Mouse (Mus musculus) spleen, postnatal 14 days (tissue): ENCODE measurements around the gene Ppp1r15a.

ENCODE experiments used
- DNase-seq, 2 experiments: peaks; one replicate each; pipeline ENCODE4 v3.0.0; 2021 to 2022; ENCODE audit warnings: low spot score in 2 of 2

Gene Ppp1r15a

DNA sequence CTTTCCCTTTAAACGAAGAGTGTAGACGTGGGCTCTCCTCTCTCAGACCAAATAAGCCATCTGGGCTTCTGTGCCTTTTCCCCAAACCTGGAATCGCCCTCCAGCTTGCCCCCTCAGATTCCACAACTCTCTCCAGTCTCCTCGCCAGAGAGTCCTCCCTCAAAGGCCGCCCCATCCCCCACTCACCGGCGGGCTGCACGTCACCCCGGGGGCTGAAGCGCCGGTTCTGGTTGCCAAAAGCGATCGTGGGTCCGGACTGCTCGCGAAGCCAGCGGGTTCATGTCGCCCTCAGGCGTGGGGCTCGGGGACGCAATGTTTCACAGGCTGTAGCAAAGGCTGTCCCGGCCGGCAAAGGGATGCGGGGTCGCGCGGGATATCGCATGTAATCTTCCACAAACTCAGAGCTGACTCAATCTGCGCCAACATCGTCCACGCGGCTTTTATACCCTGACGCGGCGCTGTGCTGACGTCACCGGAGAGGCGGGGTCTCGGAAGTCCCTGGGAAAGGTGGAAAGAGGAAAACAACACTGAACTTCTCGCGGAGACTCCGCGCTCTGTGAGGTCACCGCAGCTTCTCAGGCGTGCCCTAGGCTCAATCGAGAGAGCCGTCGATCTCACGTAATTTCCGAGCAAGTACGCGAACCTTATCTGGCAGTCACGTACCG, at the start of gene Ppp1r15a, which contains the start of gene Plekha4:
Gene Ppp1r15a (minus strand): TSS at position 460 of the 665 bp plus-strand sequence.
Gene Plekha4 (plus strand): TSS at position 522 of the 665 bp plus-strand sequence.
- peak; percentile 95 for DNase-seq

DNA sequence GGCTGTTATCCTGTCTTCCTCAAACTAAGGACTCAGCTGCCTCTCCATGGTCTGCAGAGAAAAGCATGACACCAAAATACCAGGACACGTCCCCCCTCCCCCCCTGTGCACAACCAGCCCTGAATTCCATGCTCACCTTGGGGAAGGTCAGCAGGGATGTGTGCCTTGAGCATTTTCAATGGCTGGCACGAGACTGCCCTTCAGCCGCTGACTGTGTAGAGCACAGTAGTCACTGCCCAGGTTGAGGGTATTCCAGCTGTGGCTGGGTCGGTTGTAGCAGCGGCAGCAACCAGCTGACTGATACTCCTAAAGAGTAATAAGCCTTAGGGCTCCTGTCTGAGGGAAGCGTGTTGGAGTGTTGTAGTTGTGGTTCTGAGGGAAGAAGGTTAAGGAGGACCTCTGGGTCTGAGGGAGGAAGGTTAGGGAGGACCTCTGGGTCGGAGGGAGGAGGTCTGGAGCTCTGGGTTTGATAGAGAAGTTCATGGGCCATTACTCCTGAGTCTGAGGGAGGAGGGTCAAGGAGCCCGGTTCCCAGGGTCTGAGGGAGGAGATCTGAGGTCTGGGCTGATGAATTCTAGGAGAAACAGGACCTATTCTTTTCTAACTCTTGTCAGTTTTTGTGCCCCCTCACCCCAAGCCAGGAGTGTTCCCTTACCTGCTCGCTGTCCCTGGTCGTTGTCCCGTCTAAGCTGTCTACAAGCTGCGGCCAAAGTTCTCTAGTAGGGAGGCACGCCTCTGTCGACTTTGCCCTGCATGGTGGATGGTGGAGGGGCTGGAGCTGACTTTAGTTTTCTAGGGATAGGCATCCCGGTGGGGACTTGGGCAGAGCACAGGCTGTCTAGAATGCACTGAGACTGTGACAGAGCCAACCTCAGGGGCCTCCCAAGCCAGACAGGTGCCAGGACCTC, 48.7 kb upstream of the Ppp1r15a start:
- no peak for DNase-seq

DNA sequence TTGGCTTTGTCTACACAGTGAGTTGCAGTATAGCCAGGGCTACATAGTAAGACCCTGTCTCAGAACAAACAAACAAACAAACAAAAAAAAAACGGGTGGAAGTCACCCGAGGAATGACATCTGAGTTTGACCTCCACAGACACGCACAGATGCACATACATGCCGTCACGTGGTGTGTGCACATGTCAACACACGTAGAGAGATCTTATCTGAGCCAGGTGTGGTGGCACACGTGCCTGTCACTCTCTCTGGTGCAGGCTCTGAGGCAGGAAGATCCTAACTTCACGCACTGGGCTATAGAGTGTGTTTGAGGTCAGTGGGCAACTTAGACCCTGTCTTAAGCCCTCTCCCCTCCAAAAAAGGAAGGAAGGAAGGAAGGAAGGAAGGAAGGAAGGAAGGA, 47.9 kb upstream of the Ppp1r15a start:
- no peak for DNase-seq

DNA sequence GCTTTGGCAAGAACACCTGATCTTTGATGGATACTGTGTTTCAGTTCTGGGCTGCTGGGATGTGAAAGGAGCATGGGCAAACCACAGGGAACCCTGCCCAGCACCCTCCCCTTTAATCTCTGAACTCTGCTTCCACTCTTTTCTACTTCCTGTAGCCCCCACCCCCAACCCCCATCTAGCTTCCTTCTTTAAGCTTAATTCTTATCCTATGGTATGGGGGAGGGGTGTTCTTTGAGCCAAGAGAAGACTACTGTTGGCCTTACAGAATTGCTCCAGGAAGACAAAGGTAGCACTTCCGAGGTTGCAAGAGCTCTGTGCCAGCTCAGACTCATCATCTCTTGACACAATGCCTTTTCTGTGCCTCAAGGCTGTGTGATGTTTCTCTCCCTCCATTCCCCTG, 45.9 kb upstream of the Ppp1r15a start:
- no peak for DNase-seq

DNA sequence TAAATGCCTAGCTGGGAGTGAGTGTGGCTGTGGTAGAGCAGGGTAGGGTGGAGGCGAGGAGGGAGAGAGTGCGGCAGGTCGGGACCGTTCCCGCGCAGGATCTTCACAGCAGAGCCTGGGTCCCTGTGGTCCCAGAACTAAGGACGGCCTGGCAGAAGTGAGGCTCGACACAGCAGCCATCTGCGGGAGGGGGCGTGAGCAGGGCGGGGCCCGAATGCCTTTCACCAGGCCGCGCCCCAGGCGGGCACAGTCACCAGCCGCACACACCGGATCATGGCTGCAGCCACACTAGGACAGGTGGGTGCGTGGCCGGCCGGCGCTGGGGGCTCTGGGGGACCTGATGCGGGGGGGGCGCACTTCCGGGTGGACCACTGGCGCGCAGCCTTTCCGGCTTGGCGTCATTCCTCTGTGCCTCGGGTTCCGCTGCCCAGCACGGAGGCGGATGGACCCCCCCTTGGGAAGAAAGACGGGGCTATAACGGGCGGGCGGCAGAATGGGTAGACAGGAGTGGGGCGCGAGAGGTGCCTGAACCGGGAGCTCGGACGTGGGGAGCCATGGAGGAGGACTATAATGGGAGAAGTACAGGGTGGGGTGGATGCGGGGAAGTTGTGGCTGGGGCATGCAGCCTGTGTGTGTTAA, 44.2 kb upstream of the Ppp1r15a start, which contains the start of gene Bcat2:
Gene Bcat2 (plus strand): TSS at position 51 of the 639 bp plus-strand sequence.
- DNase-seq, result peak; percentile 57 to 72

DNA sequence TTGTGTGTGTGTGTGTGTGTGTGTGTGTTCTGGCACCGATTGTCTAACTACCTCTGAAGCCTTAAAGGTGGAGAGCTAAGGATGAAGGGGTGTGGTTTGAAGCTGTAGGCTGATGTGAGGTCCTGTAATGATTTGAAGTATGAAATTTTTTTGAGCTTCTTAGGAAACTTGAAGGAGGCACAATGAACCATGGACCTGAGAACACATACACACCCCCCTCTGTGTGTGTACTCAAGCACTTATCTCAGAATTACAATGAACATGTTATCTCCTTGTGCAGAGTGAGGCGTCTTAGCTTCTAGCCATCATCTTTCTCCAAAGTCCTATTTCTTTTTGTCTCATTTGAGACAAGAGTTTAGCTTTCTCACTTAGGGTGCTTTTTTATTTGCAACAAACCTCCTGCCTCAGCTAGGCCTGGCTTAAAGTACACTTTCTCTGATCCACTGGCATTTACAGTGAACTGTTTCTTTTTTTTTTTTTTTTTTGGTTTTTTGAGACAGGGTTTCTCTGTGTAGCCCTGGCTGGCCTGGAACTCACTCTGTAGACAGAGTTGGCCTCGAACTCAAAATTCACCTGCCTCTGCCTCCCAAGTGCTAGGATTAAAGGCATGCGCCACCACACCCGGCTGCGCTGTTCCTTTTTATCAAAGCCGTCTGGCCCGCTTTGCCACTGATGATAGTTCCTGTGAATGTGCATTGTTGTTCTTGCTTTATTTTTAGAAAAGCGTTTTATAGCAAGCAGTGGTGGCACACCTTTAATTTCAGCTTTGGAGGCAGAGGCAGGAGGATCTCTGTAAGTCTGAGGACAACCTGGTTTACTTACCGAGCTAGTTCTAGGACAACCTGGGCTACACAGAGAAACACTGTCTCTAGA, 42.8 kb upstream of the Ppp1r15a start:
- DNase-seq, result no peak

DNA sequence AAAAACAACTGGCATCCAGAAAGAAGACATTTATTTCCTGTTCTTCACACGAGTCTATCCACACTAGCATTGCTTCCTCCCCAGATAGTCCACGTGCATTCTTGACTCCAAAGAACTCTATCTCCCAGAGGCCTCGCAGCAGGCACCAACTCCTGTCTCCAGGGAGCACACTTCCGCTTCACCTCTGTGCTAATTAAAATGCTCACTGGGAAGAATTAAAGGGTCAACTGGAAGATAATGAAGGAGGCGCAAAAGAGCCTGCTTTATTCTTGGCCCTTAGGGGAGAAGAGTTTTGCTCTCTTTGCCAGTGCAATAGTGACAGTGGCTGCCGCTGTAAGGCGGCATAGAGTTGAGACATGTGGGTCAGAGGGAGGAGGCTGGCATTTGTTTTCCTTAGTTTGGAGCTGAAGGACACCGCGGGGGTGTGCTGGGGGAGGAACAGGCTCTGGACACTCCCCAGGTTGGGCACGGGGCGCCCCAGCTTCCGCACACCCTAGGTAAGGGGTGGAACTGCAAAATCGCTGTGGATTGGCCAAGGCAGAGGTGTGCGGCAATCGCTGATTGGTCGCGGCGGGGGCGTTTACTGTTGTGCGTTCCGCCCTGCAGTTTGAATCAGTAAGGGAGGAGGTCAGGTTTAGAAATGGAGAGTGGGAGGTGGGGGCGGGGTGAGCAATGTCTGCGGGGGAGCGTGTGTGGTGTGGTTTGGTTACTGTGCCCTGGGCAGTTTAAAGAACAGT, 41.9 kb upstream of the Ppp1r15a start:
- DNase-seq, result peak; percentile 78 to 80

DNA sequence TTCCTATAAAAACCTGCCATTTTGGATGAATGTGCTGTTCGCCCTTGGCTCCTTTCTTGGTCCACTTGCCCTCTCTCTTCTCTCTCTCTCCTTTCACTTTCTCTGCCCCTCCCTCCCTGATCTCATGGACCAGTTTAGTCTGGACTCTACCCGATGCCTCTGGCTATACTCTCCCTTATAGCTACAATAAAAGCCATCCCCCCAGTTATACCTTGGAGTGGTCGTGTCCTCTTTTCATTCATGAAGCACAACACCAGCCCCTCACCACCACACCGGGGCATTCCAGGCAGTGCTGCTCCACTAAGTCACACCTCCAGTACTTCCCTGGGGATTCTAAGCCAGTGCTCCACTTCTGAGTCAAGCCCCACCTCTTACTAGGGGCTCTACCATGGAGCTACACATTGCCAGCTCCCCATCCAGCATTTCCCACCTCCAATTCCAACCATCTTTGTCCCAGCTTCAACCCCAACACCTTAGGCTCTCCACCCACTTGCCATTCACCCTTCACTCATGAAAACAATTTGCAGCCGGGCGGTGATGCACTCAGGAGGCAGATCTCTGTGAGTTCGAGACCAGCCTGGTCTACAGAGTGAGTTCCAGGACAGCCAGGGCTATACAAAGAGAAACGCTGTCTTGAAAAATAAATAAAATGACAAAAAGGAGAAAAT, 41.2 kb upstream of the Ppp1r15a start:
- DNase-seq, result no peak

DNA sequence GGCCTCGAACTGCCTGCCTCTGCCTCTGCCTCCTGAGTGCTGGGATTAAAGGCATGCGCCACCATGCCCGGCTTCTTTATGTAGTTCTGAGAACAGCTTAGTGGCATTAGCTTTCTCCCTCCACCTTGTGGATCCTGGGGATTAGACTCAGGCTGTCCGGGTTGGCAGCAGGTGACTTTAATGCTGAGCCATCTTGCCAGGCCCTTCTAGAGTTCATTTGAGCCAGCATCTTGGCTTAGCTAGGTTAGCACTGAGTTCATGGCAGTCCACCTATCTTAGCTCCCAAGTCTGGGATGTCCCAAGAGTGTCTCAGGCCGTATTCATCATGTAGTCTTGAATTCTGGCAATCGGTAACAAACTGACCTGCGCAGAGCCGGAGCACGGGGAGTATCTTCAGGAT, 39.4 kb upstream of the Ppp1r15a start:
- no peak for DNase-seq

DNA sequence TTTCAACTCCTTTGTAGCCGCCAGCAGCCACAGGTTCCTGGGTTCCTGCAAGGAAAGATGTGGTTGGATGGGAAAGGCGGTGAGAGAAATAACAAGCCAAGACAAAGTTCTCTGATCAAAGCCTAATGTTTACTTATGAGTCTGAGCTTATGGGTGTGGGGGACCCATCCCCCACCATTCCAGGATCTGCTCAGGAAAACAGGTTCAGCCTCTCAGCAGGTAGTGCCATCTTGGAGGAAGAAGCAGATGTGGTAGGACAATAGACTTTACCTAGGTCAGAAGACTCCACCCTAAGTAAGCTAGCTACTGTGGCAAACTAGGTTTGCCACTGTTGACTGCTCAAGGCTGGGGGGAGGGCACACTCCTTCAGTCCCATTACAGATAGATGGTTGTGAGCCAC, 38.7 kb upstream of the Ppp1r15a start:
- no peak for DNase-seq

DNA sequence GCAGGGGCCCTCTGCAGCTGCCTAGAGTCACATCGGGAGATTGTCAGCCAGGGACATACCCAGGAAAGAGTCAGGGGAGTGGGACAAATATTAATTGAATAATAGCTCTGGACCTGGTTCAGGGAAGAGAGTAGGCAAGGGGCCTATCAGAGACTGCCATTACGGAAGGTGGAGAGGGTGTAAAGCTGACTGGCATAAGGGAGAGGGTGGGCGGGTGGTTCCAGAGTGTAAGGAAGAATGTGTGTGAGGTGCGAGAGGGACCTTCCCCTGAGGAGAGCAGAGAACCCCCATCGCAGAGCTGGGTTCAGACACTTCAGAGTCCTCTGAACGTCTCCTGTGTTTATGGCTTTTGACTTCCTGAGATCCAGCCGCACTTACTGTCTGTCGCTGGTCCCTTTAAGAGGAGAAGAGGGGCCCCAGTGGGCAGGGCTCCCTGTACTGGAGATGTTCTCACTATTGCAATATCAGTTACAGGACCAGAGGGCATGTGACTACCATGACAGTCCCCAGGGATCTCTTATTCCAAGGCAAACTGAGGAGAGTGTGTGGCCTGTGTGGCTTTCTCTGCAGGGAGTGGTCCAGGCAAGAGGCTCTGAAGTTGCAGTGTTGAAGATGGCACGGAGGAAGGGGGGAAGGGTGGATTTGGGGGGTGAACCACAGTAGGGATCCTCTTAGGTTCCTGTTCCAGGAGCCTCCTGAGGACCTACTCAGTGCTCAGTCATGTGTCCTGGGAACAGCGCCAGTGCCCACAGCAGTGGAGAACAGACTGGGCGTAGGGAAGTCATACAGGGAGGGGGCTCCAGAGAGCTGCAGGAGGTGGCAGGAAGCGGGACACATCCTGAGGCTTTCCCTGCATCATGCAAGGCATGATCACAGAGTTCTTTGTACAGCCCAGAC, 35.8 kb upstream of the Ppp1r15a start:
- no peak for DNase-seq

DNA sequence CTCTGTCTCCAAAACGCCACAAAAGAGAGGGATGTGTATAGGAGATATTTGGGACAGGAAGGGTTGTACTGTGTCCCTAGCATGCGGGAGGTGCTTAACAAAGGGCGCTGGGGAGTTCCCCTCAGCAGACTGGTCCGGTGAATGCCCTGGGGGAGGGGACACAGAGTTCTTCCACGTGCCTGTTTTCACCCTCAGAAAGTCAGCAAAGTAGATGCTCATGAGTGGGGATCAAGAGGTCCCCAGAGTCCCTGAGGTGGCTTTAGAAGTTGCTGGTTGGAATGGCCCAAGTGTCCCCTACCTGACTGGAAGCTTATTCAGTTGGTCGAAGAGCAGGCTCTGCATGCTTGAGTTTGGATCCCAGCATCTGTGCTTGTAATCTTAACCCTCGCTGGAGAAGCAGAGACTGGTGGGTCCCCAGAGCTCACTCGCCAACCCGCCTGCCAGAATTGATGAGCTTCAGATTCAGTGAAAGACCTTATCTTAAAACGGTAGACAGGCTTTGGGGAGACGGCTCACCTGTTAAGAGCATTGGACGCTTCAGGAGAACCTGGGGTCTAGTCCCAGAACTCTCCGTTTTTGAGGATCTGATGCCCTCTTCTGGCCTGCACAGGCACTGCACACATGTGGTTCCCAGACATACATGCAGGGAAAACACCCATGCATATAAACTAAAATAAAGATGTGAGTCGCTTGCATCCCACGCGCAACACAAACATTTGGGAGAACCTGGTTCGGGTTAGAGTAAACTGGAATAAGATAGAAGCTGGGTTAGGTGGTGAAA, 35.0 kb upstream of the Ppp1r15a start:
- DNase-seq, result peak; percentile 59 to 78

DNA sequence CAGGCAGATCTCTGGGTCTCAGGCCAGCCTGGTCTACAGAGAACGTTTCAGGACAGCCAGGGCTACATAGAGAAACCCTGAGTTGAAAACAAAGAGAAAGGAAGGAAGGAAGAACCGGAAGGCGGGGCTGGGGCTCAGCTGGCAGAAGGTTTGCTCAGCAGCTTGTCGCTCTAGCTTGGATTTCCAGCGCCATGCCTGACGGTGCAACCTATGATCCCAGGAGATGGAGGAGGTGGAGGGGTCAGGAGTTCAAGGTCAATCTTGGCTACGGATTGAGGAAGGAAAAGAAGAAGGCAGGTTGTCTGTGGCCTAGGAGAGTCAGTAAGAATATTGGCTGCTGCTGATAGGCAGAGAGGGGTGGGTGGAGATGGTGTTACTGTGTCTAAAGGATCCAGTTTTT, 34.2 kb upstream of the Ppp1r15a start:
- DNase-seq, result no peak

DNA sequence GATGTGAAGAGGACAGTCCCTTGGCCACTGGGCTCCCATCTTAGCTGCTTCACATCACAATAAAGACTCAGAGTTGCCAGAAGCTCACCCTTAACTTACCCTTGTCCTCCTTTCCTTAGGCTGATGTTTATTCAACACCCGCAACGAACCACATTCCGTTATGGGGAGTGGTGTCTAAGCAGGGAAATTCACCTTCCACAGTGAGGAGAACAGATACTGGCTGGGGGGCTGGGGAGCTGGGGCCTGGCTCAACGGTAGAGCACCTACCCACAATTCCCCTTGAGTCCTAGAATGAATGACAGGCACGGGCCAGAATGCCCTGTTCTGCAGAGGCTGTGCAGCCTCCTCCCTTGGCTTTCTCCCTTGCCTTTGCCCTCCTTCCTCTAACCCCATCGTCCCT, 32.8 kb upstream of the Ppp1r15a start:
- no peak for DNase-seq

DNA sequence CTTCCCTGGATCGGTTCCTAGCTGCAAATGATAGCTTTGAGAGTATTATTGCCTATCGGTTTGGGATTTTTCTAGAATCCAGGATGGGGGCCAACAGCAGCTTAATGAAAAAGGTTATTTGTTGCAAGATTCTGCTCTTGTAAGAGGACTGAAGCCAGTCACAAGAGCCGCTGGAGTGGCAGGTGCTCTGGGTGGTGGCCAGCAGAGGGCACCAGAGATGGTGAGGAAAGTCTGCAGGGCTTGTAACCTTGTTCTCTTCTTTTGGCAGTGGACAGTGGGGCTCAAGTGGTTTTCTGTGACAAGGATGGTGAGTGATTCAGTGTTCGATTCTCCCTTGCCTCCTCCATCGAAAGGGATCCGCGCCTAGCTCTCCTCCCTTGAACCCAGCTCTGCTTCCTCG, 29.7 kb upstream of the Ppp1r15a start:
- peak; percentile 65 to 79 for DNase-seq

DNA sequence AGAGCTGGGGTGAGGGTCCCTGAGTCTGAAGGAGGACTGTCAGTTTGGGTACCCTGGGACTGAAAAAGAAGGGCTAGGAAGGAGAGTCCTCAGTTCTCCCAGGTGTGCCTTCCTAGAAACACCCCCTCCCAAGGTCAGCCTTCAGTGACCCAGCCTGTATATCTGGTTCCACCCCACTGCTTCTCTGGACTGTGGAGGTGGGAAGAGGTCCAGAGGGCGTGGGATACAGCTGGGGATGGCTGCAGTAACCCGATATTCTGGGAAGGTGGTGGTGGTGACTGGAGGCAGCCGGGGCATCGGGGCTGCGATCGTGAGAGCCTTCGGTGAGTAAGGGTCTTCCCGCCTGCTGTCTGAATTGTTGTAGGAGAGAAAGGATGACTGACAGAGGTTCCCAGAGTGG, 28.7 kb upstream of the Ppp1r15a start, which contains the start of gene Hsd17b14:
Gene Hsd17b14 (plus strand): TSS at position 150 of the 400 bp plus-strand sequence.
- DNase-seq, result no peak

DNA sequence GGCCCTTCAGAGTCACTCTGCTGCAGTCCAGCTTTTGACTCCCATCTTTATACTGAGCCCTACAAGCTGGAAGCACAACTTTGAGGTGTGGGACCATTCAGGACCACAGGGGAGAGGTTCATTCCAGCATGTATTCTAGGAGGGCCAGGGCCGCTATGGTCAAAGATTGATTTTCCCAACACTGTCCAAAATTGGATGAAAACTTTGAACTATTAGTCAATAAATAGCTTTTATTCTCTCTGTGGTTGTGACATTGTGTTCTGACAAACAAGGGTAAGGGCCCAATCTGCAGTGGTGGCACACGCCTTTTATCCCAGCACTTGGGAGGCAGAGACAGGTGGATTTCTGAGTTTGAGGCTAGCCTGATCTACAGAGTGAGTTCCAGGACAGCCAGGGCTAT, 27.9 kb upstream of the Ppp1r15a start:
- no peak for DNase-seq

DNA sequence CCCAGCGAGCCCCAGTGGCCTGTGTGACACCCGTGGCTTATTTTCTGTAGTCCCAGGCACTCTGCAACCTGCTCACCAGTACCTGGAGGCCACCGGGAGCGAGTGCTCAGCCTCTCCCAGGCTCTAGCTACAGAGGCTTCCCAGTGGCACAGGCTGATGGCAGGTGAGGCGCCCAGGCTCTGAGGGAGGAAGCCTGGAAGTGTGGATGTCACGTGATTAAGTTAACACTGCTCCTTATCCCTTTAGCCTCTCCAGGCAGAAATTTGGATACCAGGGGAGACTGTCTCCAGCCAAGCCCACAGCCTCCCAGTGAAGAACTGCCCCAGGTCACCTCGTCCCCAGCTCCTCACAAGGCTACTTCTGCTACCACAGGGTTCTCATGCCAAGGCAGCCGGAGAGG, 27.5 kb upstream of the Ppp1r15a start:
- DNase-seq, result no peak
